Mouse (Mus musculus) E14TG2a.4 (cell line): ENCODE results near the gene Adprm.
A peak's percentile ranks its signal among the peaks of the same experiment; 100 is the strongest.
"Not testable (repeated sequence)": the region's sequence is repeated elsewhere in the genome, so short reads cannot be mapped to it uniquely, and the experiment has no call there.

Source experiments
- H3K27me3 ChIP-seq: 2 replicates; pipeline ENCODE4 v1.6.1; 2014; ENCODE audit warnings: low read length, control low read depth; ENCODE audit not compliant: insufficient read depth
- H3K36me3 ChIP-seq: 2 replicates; pipeline ENCODE4 v1.6.1; 2014; ENCODE audit warnings: low read length, control low read depth; ENCODE audit not compliant: insufficient read depth
- H3K4me1 ChIP-seq: replicated peaks from 2 replicates; pipeline ENCODE4 v1.6.1; 2014; ENCODE audit warnings: low read depth, low read length, control low read depth
- H3K4me3 ChIP-seq: replicated peaks from 2 replicates; pipeline ENCODE4 v1.5.1; 2014; ENCODE audit warnings: mild to moderate bottlenecking, low read length
- H3K9me3 ChIP-seq: 2 replicates; pipeline ENCODE4 v1.6.1; 2014; ENCODE audit warnings: low read length, control low read depth
- CTCF ChIP-seq: conservative IDR thresholded peaks from 2 replicates; pipeline ENCODE4 v1.5.1; 2014; ENCODE audit warnings: low read length
- NANOG ChIP-seq: IDR thresholded peaks from 2 replicates; pipeline ENCODE4 v1.6.1; 2014; ENCODE audit warnings: borderline replicate concordance, low read length, mixed read lengths
- POU5F1 ChIP-seq: IDR thresholded peaks from 2 replicates; pipeline ENCODE4 v1.6.1; 2014; ENCODE audit warnings: low read length, borderline replicate concordance

The Adprm gene

GRCm38 (mm10) chr11:67040483-67040882, 11.9 kb downstream of the Adprm start:
- no peak overlapping the region for H3K4me3 ChIP-seq
- TF ChIP-seq POU5F1 = no peak
- TF ChIP-seq NANOG = no peak
- no peak for TF ChIP-seq CTCF
- H3K27me3 ChIP-seq = no peaks in the 10 kb centered on the region
- peaks cover 67% of the 10 kb centered on the region for H3K4me1 ChIP-seq
- H3K9me3 ChIP-seq = no peaks in the 10 kb centered on the region
- peaks cover 66% of the 10 kb centered on the region for H3K36me3 ChIP-seq

- peak; percentile 84 for TF ChIP-seq CTCF
- TF ChIP-seq NANOG = no peak
- H3K4me1 ChIP-seq = peaks cover 60% of the 10 kb centered on the region
- H3K4me3 ChIP-seq = no peak overlapping the region
- H3K9me3 ChIP-seq = no peaks in the 10 kb centered on the region
- H3K36me3 ChIP-seq = peaks cover 63% of the 10 kb centered on the region
- H3K27me3 ChIP-seq = no peaks in the 10 kb centered on the region
These were observed 12.6 kb downstream of the Adprm start for GRCm38 (mm10) chr11:67039799-67040198.

GRCm38 (mm10) chr11:67036892-67037291, 15.5 kb downstream of the Adprm start:
- H3K36me3 ChIP-seq = peaks cover 53% of the 10 kb centered on the region

GRCm38 (mm10) chr11:67036229-67036628, 16.2 kb downstream of the Adprm start:
- Histone ChIP-seq H3K4me3 (no peak overlapping the region), H3K9me3 (no peaks in the 10 kb centered on the region), H3K36me3 (peaks cover 46% of the 10 kb centered on the region), H3K27me3 (no peaks in the 10 kb centered on the region), H3K4me1 (peaks cover 30% of the 10 kb centered on the region)
- no peak for TF ChIP-seq CTCF
- no peak for TF ChIP-seq POU5F1
- TF ChIP-seq NANOG = no peak

More at GRCm38 (mm10) chr11:67036892-67037291, 15.5 kb downstream of the Adprm start:
- Histone ChIP-seq H3K4me3 (no peak overlapping the region), H3K4me1 (peaks cover 32% of the 10 kb centered on the region), H3K27me3 (no peaks in the 10 kb centered on the region), H3K9me3 (no peaks in the 10 kb centered on the region)
- no peak for TF ChIP-seq POU5F1
- no peak for TF ChIP-seq NANOG
- TF ChIP-seq CTCF = no peak

- Histone ChIP-seq H3K9me3 (no peaks in the 10 kb centered on the region), H3K36me3 (peaks cover 33% of the 10 kb centered on the region), H3K27me3 (no peaks in the 10 kb centered on the region), H3K4me3 (no peak overlapping the region), H3K4me1 (peaks cover 24% of the 10 kb centered on the region)
- TF ChIP-seq CTCF (no peak), NANOG (no peak), POU5F1 (no peak)
These were observed 17.5 kb downstream of the Adprm start for GRCm38 (mm10) chr11:67034775-67035485.

GRCm38 (mm10) chr11:67031603-67031915, 20.8 kb downstream of the Adprm start:
- Histone ChIP-seq H3K36me3 (peaks cover 4% of the 10 kb centered on the region), H3K9me3 (no peaks in the 10 kb centered on the region), H3K27me3 (no peaks in the 10 kb centered on the region), H3K4me3 (no peak overlapping the region), H3K4me1 (peaks cover 9% of the 10 kb centered on the region; the same call in 1 of the 2 replicates)
- TF ChIP-seq NANOG (no peak), CTCF (no peak), POU5F1 (no peak)

GRCm38 (mm10) chr11:67030904-67031602, 21.3 kb downstream of the Adprm start:
- H3K4me3 ChIP-seq = 0 out of 2 replicates have a peak overlapping the region, but pooled peaks have one; percentile 35
- H3K27me3 ChIP-seq = no peaks in the 10 kb centered on the region
- peaks cover 14% of the 10 kb centered on the region; the same call in 1 of the 2 replicates for H3K4me1 ChIP-seq
- TF ChIP-seq POU5F1 (no peak), NANOG (no peak), CTCF (peak; percentile 57)
- no peaks in the 10 kb centered on the region for H3K9me3 ChIP-seq
- H3K36me3 ChIP-seq = peaks cover 2% of the 10 kb centered on the region; the same call in 1 of the 2 replicates

GRCm38 (mm10) chr11:67024867-67025477, 27.4 kb downstream of the Adprm start, which contains the start of gene Tmem220:
Tmem220 (plus strand) TSS chr11:67025154.
- no peaks in the 10 kb centered on the region for H3K27me3 ChIP-seq
- H3K4me3 ChIP-seq = peak within 1 kb of the TSS; percentile 82
- peaks cover 3% of the 10 kb centered on the region; the same call in 1 of the 2 replicates for H3K36me3 ChIP-seq
- H3K9me3 ChIP-seq = no peaks in the 10 kb centered on the region
- peaks cover 54% of the 10 kb centered on the region for H3K4me1 ChIP-seq
- no peak for TF ChIP-seq POU5F1
- TF ChIP-seq CTCF = peak; percentile 40
- TF ChIP-seq NANOG = no peak

GRCm38 (mm10) chr11:67023802-67024340, 28.5 kb downstream of the Adprm start:
- Histone ChIP-seq H3K4me1 (peaks cover 63% of the 10 kb centered on the region), H3K4me3 (peak overlapping the region; percentile 20; the same call in 1 of the 2 replicates), H3K9me3 (no peaks in the 10 kb centered on the region), H3K36me3 (peaks cover 3% of the 10 kb centered on the region; the same call in 1 of the 2 replicates), H3K27me3 (no peaks in the 10 kb centered on the region)
- TF ChIP-seq POU5F1 (peak; percentile 53; the same call in 1 of the 2 replicates), CTCF (no peak), NANOG (peak; percentile 59; the same call in 1 of the 2 replicates)

- peaks cover 70% of the 10 kb centered on the region for H3K4me1 ChIP-seq
- H3K36me3 ChIP-seq, H3K4me3 ChIP-seq, H3K27me3 ChIP-seq, H3K9me3 ChIP-seq: not testable (repeated sequence)
These were observed 29.2 kb downstream of the Adprm start for GRCm38 (mm10) chr11:67023191-67023590.
